Mouse (Mus musculus): ENCODE results near the gene Ptk6.

The Ptk6 gene

GRCm38 (mm10) chr2:181202422-181202821 is at the start of gene Ptk6:
Gene Ptk6 (minus strand): TSS chr2:181202789.
- ATAC-seq (ENCODE audit: low TSS enrichment): no peak

- no peak for ATAC-seq (ENCODE audit: low TSS enrichment)
Observed at GRCm38 (mm10) chr2:181251841-181252240, 49.3 kb upstream of the Ptk6 start.

GRCm38 (mm10) chr2:181249217-181249616 is 46.6 kb upstream of the Ptk6 start:
- ATAC-seq (ENCODE audit: low TSS enrichment): no peak

GRCm38 (mm10) chr2:181245031-181245430 is 42.4 kb upstream of the Ptk6 start:
- no peak for ATAC-seq (ENCODE audit: low TSS enrichment)

GRCm38 (mm10) chr2:181243706-181244394 is 41.3 kb upstream of the Ptk6 start:
- ATAC-seq (ENCODE audit: low TSS enrichment): no peak

- no peak for ATAC-seq (ENCODE audit: low TSS enrichment)
Observed at GRCm38 (mm10) chr2:181242314-181242665, 39.7 kb upstream of the Ptk6 start.

GRCm38 (mm10) chr2:181241602-181242313 is 39.2 kb upstream of the Ptk6 start, which contains the start of gene Helz2:
Gene Helz2 (minus strand): TSS chr2:181242027.
- ATAC-seq (ENCODE audit: low TSS enrichment): no peak

- ATAC-seq (ENCODE audit: low TSS enrichment): no peak
Observed at GRCm38 (mm10) chr2:181240806-181241440, 38.3 kb upstream of the Ptk6 start.

GRCm38 (mm10) chr2:181239261-181239660 is 36.7 kb upstream of the Ptk6 start:
- ATAC-seq (ENCODE audit: low TSS enrichment): no peak

GRCm38 (mm10) chr2:181238861-181239260 is 36.3 kb upstream of the Ptk6 start:
- no peak for ATAC-seq (ENCODE audit: low TSS enrichment)

- ATAC-seq (ENCODE audit: low TSS enrichment): no peak
Observed at GRCm38 (mm10) chr2:181238091-181238610, 35.6 kb upstream of the Ptk6 start.

- ATAC-seq (ENCODE audit: low TSS enrichment): no peak
Observed at GRCm38 (mm10) chr2:181237251-181238014, 34.8 kb upstream of the Ptk6 start.

GRCm38 (mm10) chr2:181235681-181236566 is 33.3 kb upstream of the Ptk6 start:
- ATAC-seq (ENCODE audit: low TSS enrichment): no peak

GRCm38 (mm10) chr2:181234680-181235079 is 32.1 kb upstream of the Ptk6 start:
- no peak for ATAC-seq (ENCODE audit: low TSS enrichment)

- ATAC-seq (ENCODE audit: low TSS enrichment): no peak
Observed at GRCm38 (mm10) chr2:181233443-181233842, 30.9 kb upstream of the Ptk6 start.

GRCm38 (mm10) chr2:181231171-181231570 is 28.6 kb upstream of the Ptk6 start:
- no peak for ATAC-seq (ENCODE audit: low TSS enrichment)

GRCm38 (mm10) chr2:181228335-181228734 is 25.7 kb upstream of the Ptk6 start:
- ATAC-seq (ENCODE audit: low TSS enrichment): no peak

- no peak for ATAC-seq (ENCODE audit: low TSS enrichment)
Observed at GRCm38 (mm10) chr2:181227122-181227521, 24.5 kb upstream of the Ptk6 start.

GRCm38 (mm10) chr2:181224994-181225393 is 22.4 kb upstream of the Ptk6 start:
- ATAC-seq (ENCODE audit: low TSS enrichment): no peak

GRCm38 (mm10) chr2:181220361-181220760 is 17.8 kb upstream of the Ptk6 start:
- ATAC-seq (ENCODE audit: low TSS enrichment): no peak

Data from frontal cortex, adult (tissue).